In genomic region chr12:16844623-16845592, GRCm38 (mm10) we compare ENCODE assay signal across 10 mouse cellular contexts. TPM values are rescaled to one million over a fixed set of nuclear protein-coding genes. Genes with fewer than 3 reads are reported as not detected.
A peak's percentile ranks its signal among the peaks of the same experiment; 100 is the strongest.
DNase-seq lines count a peak whose midpoint lies in the region; ATAC-seq lines count a peak whose summit lies in the region.
"Had no signal": no experiment of that assay in that cellular context is flagged by ENCODE, and none has a peak within 500 bp of the region (broad histone marks: within the 10 kb centered on the region; RNA-seq: fewer than 3 reads in every experiment).

No protein-coding gene starts in this region.

- H3K4me1 ChIP-seq in embryonic facial prominence, embryonic 11.5 days (ENCODE audit: control insufficient read depth, insufficient read depth, low read length), result no peaks in the 10 kb centered on the region
- peaks cover 26% of the 10 kb centered on the region for H3K4me1 ChIP-seq in heart, embryonic 12.5 days (replicated peaks)
- H3K4me1 ChIP-seq: liver, embryonic 15.5 days had no signal

- 55% methylated on average over 14 of the region's 14 CpGs for WGBS in embryonic facial prominence, embryonic 11.5 days
- WGBS in heart, embryonic 12.5 days, result 61% methylated on average over 14 of the region's 14 CpGs

- H3K27ac ChIP-seq in embryonic facial prominence, embryonic 11.5 days (replicated peaks; ENCODE audit: low read depth, low read length), result no peak overlapping the region
- peak overlapping the region; percentile 78 for H3K27ac ChIP-seq in heart, embryonic 12.5 days (ENCODE audit: poor library complexity, severe bottlenecking)
- H3K27ac ChIP-seq: liver, embryonic 15.5 days had no signal

- H3K9me3 ChIP-seq in embryonic facial prominence, embryonic 11.5 days (replicated peaks; ENCODE audit: control insufficient read depth, low read length), result no peaks in the 10 kb centered on the region
- H3K9me3 ChIP-seq in heart, embryonic 12.5 days (replicated peaks), result no peaks in the 10 kb centered on the region
- H3K9me3 ChIP-seq: liver, embryonic 15.5 days had no signal

- peak; percentile 33 to 53 for DNase-seq in kidney, postnatal 4 days
- no peak for DNase-seq in kidney, adult 11 months
- peak; percentile 69 for DNase-seq in embryonic facial prominence, embryonic 11.5 days (ENCODE audit: low spot score)
- peak; percentile 35 to 62 for DNase-seq in lung, postnatal 4 days
- DNase-seq in urinary bladder, adult 2 months (ENCODE audit: low spot score), result no peak

- H3K4me2 ChIP-seq in embryonic facial prominence, embryonic 11.5 days (ENCODE audit: low read depth, low read length), result no peak overlapping the region
- peak overlapping the region; percentile 15; the same call in 1 of the 2 replicates for H3K4me2 ChIP-seq in heart, embryonic 12.5 days
- H3K4me2 ChIP-seq: liver, embryonic 15.5 days had no signal

- H3K9ac ChIP-seq in embryonic facial prominence, embryonic 11.5 days (replicated peaks; ENCODE audit: low read length), result no peak overlapping the region
- no peak overlapping the region for H3K9ac ChIP-seq in heart, embryonic 12.5 days
- H3K9ac ChIP-seq: liver, embryonic 15.5 days had no signal

- H3K4me3 ChIP-seq in embryonic facial prominence, embryonic 11.5 days (ENCODE audit: low read depth, low read length), result no peak overlapping the region
- no peak overlapping the region for H3K4me3 ChIP-seq in heart, embryonic 12.5 days
- H3K4me3 ChIP-seq: liver, embryonic 15.5 days had no signal

- no peaks in the 10 kb centered on the region for H3K36me3 ChIP-seq in embryonic facial prominence, embryonic 11.5 days (replicated peaks; ENCODE audit: control insufficient read depth, insufficient read depth, low read depth, low read length)
- no peaks in the 10 kb centered on the region for H3K36me3 ChIP-seq in heart, embryonic 12.5 days
- H3K36me3 ChIP-seq: liver, embryonic 15.5 days had no signal

- H3K27me3 ChIP-seq in embryonic facial prominence, embryonic 11.5 days (ENCODE audit: control insufficient read depth, insufficient read depth, low read length), result no peaks in the 10 kb centered on the region
- no peaks in the 10 kb centered on the region for H3K27me3 ChIP-seq in heart, embryonic 12.5 days (replicated peaks)
- H3K27me3 ChIP-seq: liver, embryonic 15.5 days had no signal

- ATAC-seq in embryonic facial prominence, embryonic 11.5 days (replicated peaks; ENCODE audit: insufficient number of reproducible peaks, low FRiP score, low TSS enrichment, low read depth), result no peak
- ATAC-seq in heart, embryonic 12.5 days (ENCODE audit: insufficient number of reproducible peaks, low FRiP score), result peak; percentile 68
- no peak for ATAC-seq in megakaryocyte progenitor cell, adult 5-6 weeks (replicated peaks; ENCODE audit: poor library complexity)
- no peak for ATAC-seq in monocyte, adult 5-6 weeks (replicated peaks; ENCODE audit: insufficient number of reproducible peaks, low FRiP score, low TSS enrichment, poor library complexity, severe bottlenecking)

RNA-seq across cellular contexts. Expression of gene E2f6, which starts 34.1 kb away (rescaled TPM):
- polyA plus RNA-seq in embryonic facial prominence, embryonic 11.5 days (2014; fragmentation: Nextera tagmentation; extraction: Ambion mirVana), result 85.5 and 87.6 TPM in 2 replicates
- 62.7 and 63.4 TPM in 2 replicates for polyA plus RNA-seq in heart, embryonic 12.5 days (2016; fragmentation: Nextera tagmentation; extraction: Ambion mirVana)
- 51.7 and 60.3 TPM in 2 replicates for total RNA-seq in megakaryocyte progenitor cell, adult 5-6 weeks (2015)
- 49.2 and 49.9 TPM in 2 replicates for total RNA-seq in megakaryocyte progenitor cell, adult 5-6 weeks (2017)
- polyA plus RNA-seq in urinary bladder, adult 2 months (2012; rRNA removed), result 26.5 and 27.9 TPM in 2 replicates
- 6.2 to 12.3 TPM (median 8.9 TPM) in 3 replicates for total RNA-seq in monocyte, adult 5-6 weeks (2017)

RNA-seq across cellular contexts. Expression of gene Greb1, which starts 44.2 kb away (rescaled TPM):
- polyA plus RNA-seq in embryonic facial prominence, embryonic 11.5 days (2014; fragmentation: Nextera tagmentation; extraction: Ambion mirVana), result 5.0 and 7.8 TPM in 2 replicates
- 1.7 and 3.7 TPM in 2 replicates for polyA plus RNA-seq in heart, embryonic 12.5 days (2016; fragmentation: Nextera tagmentation; extraction: Ambion mirVana)
- 0.02 TPM in 1 of 2 replicates, not detected in the other for total RNA-seq in megakaryocyte progenitor cell, adult 5-6 weeks (2015)
- 0.04 and 0.17 TPM in 2 replicates for total RNA-seq in megakaryocyte progenitor cell, adult 5-6 weeks (2017)
- polyA plus RNA-seq in urinary bladder, adult 2 months (2012; rRNA removed), result 0.29 and 0.35 TPM in 2 replicates
- not detected in 3 replicates for total RNA-seq in monocyte, adult 5-6 weeks (2017)
- total RNA-seq: hematopoietic stem cell, adult 5-6 weeks had no signal

RNA-seq across cellular contexts. Expression of gene Rock2, which starts 49.8 kb away (rescaled TPM):
- polyA plus RNA-seq in embryonic facial prominence, embryonic 11.5 days (2014; fragmentation: Nextera tagmentation; extraction: Ambion mirVana), result 13.6 TPM in 2 replicates
- polyA plus RNA-seq in heart, embryonic 12.5 days (2016; fragmentation: Nextera tagmentation; extraction: Ambion mirVana), result 29.7 and 32.0 TPM in 2 replicates
- total RNA-seq in megakaryocyte progenitor cell, adult 5-6 weeks (2015), result 56.7 and 64.2 TPM in 2 replicates
- 45.8 and 69.0 TPM in 2 replicates for total RNA-seq in megakaryocyte progenitor cell, adult 5-6 weeks (2017)
- polyA plus RNA-seq in urinary bladder, adult 2 months (2012; rRNA removed), result 42.1 and 52.0 TPM in 2 replicates
- total RNA-seq in monocyte, adult 5-6 weeks (2017), result 78.4 to 114 TPM (median 84.2 TPM) in 3 replicates

Comparison
In these comparisons a context has a peak if more than half of its experiments do, and no peak if none do; other contexts are left out.
1. DNase-seq: peak in kidney, postnatal 4 days (2 of 2), embryonic facial prominence, embryonic 11.5 days (single experiment) and lung, postnatal 4 days (2 of 2); none in kidney, adult 11 months (single experiment) and urinary bladder, adult 2 months (single experiment).